Mouse (Mus musculus): Measurements from ENCODE around the gene Tmem222. TPM values are rescaled to one million over a fixed set of nuclear protein-coding genes. Genes with fewer than 3 reads are reported as not detected.
A peak's percentile ranks its signal among the peaks of the same experiment; 100 is the strongest.

Tmem222 gene
- polyA plus RNA-seq, 1 experiment, result 5.3 TPM

DNA sequence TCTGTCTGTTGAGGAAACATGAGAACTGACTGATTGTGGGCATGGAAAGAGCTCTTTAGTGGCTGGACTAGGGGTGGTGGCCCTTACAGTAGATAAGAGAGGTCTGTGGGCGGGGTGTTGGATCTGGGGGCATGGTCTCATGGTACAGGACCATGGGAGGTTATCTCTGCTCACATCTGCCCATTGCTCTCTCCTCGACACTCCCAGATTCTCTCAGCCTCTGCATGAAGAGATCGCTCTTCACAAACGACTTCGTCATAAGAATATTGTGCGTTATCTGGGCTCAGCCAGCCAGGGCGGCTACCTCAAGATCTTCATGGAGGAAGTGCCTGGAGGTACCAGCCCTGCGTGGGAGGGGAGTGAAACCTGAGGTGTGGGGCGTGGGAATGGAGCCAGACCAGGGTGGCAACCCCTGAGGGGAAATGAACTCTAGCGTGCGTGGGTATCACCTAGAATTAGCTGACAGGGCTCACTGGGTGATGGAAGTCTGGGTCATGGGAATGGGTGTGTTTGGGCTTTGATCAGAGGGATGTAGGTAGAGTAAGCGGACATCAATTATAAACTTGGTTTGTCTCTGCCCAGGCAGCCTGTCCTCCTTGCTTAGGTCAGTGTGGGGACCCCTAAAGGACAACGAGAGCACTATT lies 29.7 kb downstream of the Tmem222 start:
- peak; percentile 57 for TF ChIP-seq TAL1 (IDR thresholded peaks at IDR 0.05; ENCODE audit: low read length)
- peak; percentile 84 for TF ChIP-seq GATA1 (IDR thresholded peaks at IDR 0.05; ENCODE audit: low read length)
- peaks cover 2% of the 10 kb centered on the region; the same call in 1 of the 2 replicates for H3K9me3 ChIP-seq (ENCODE audit: control insufficient read depth, low read length)
- peaks cover 79% of the 10 kb centered on the region for H3K4me1 ChIP-seq (ENCODE audit: control insufficient read depth)
- peaks cover 47% of the 10 kb centered on the region for H3K27me3 ChIP-seq (ENCODE audit: control insufficient read depth)
- peak overlapping the region; percentile 45 for H3K4me3 ChIP-seq (replicated peaks)
- no peaks in the 10 kb centered on the region for H3K36me3 ChIP-seq (ENCODE audit: control insufficient read depth)

DNA sequence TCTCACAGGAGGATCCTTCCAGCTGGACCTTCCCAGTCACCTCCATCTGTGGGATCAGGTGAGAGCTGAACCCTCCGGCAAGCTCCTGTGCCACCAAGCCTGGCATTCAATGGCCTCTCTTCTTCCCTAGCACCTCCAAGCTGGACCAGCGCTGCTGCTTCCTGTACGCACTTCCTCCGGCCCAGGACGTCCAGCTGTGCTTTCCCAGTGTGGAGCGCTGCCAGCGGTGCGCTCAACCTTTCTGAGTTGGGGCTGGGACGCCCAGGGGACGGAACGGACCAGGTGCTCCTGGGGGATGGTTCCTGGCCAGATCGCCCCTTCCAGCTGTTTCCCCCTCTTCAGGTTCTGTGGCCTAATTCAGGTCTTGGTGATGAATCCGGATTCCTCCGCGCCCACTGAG lies 30.5 kb downstream of the Tmem222 start:
- Histone ChIP-seq H3K4me3 (replicated peaks) (peak overlapping the region; percentile 45), H3K27me3 (ENCODE audit: control insufficient read depth) (peaks cover 48% of the 10 kb centered on the region), H3K4me1 (ENCODE audit: control insufficient read depth) (peaks cover 87% of the 10 kb centered on the region), H3K36me3 (ENCODE audit: control insufficient read depth) (no peaks in the 10 kb centered on the region), H3K9me3 (ENCODE audit: control insufficient read depth, low read length) (peaks cover 2% of the 10 kb centered on the region; the same call in 1 of the 2 replicates)
- TF ChIP-seq GATA1 (IDR thresholded peaks at IDR 0.05; ENCODE audit: low read length) (no peak), TAL1 (IDR thresholded peaks at IDR 0.05; ENCODE audit: low read length) (no peak)

DNA sequence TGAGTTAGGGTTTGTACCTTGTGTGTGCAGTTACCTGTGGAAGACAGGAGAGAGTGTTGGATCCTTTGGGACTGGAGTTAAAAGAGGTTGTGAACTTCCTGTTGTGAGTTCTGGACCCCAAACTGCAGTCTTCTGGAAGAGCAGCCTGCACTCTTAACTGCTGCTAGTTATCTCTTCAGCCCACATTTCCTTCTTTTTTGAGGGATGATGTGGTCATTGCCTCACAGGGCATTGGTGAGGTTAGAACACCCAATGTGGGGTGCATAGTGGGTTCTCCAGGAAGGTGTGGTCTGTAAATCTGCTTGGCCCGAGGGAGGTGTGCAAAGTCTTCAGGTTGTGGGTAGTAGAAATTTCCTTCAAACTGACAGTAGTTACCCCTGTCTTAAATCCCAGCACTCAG lies 33.3 kb downstream of the Tmem222 start:
- H3K36me3 ChIP-seq (ENCODE audit: control insufficient read depth), result no peaks in the 10 kb centered on the region
- peaks cover 20% of the 10 kb centered on the region for H3K27me3 ChIP-seq (ENCODE audit: control insufficient read depth)

DNA sequence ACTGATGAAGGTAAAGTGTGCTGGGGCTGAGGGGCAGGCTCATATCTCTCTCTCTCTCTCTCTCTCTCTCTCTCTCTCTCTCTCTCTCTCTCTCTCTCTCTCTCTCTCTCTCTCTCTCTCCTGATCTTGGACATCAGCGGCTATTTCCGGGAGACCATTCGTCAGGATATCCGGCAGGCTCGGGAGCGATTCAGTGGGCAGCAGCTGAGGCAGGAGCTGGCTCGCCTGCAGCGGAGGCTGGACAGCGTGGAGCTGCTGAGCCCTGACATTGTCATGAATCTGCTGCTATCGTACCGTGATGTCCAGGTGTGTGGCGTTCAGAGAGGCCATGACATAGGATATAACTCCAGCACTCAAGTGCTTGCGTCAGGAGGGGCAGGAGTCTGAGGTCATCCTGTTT lies 34.1 kb downstream of the Tmem222 start:
- Histone ChIP-seq H3K4me3 (replicated peaks) (no peak overlapping the region), H3K36me3 (ENCODE audit: control insufficient read depth) (no peaks in the 10 kb centered on the region), H3K9me3 (ENCODE audit: control insufficient read depth, low read length) (no peaks in the 10 kb centered on the region), H3K4me1 (ENCODE audit: control insufficient read depth) (peaks cover 88% of the 10 kb centered on the region), H3K27me3 (ENCODE audit: control insufficient read depth) (peaks cover 19% of the 10 kb centered on the region)
- TF ChIP-seq GATA1 (IDR thresholded peaks at IDR 0.05; ENCODE audit: low read length), result no peak
- TF ChIP-seq TAL1 (IDR thresholded peaks at IDR 0.05; ENCODE audit: low read length), result no peak

More for the DNA sequence above, 33.3 kb downstream of the Tmem222 start:
- TF ChIP-seq GATA1 (IDR thresholded peaks at IDR 0.05; ENCODE audit: low read length) (no peak), TAL1 (IDR thresholded peaks at IDR 0.05; ENCODE audit: low read length) (no peak)
- Histone ChIP-seq H3K4me1 (ENCODE audit: control insufficient read depth) (peaks cover 89% of the 10 kb centered on the region), H3K4me3 (replicated peaks) (no peak overlapping the region), H3K9me3 (ENCODE audit: control insufficient read depth, low read length) (no peaks in the 10 kb centered on the region; the same call in 1 of the 2 replicates)

DNA sequence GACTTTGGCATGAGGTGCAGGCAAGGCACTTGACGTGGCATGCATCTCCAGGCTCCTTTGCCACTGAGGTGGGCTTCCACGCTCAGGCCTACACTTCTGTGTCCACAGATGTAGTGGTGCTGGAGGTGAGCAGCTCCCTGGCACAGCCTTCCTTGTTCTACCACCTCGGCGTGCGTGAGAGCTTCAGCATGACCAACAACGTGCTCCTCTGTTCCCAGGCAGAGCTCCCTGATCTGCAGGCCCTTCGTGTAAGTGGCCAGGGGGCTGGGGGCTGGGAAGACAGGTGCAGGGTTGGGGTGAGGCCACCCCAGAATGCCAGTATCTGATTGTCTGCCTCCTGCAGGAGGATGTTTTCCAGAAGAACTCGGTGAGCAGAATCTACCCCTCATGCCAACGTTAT lies 34.9 kb downstream of the Tmem222 start:
- no peaks in the 10 kb centered on the region for H3K9me3 ChIP-seq (ENCODE audit: control insufficient read depth, low read length)
- H3K4me1 ChIP-seq (ENCODE audit: control insufficient read depth), result peaks cover 84% of the 10 kb centered on the region
- H3K4me3 ChIP-seq (replicated peaks), result no peak overlapping the region
- no peaks in the 10 kb centered on the region for H3K36me3 ChIP-seq (ENCODE audit: control insufficient read depth)
- peaks cover 16% of the 10 kb centered on the region for H3K27me3 ChIP-seq (ENCODE audit: control insufficient read depth)
- no peak for TF ChIP-seq GATA1 (IDR thresholded peaks at IDR 0.05; ENCODE audit: low read length)
- no peak for TF ChIP-seq TAL1 (IDR thresholded peaks at IDR 0.05; ENCODE audit: low read length)

DNA sequence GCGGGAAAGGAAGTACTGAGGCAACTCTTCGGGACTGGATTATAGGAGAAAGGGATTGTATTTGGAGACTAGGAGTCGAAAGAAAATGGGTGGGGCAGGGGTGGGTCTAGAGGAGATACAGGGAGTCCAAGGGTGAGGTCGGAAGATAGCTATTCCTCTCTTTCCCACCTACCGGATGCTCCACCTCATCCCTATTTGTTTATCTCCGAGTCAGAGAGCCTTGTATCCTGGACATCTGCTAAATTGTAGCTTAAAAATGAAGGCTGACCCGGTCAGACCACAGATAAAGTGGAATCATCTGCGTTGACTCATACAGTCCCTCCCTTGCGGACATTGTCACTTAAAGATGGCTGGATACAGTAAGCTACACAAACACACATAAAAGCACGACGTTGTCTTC lies 35.7 kb downstream of the Tmem222 start:
- H3K27me3 ChIP-seq (ENCODE audit: control insufficient read depth), result peaks cover 11% of the 10 kb centered on the region

DNA sequence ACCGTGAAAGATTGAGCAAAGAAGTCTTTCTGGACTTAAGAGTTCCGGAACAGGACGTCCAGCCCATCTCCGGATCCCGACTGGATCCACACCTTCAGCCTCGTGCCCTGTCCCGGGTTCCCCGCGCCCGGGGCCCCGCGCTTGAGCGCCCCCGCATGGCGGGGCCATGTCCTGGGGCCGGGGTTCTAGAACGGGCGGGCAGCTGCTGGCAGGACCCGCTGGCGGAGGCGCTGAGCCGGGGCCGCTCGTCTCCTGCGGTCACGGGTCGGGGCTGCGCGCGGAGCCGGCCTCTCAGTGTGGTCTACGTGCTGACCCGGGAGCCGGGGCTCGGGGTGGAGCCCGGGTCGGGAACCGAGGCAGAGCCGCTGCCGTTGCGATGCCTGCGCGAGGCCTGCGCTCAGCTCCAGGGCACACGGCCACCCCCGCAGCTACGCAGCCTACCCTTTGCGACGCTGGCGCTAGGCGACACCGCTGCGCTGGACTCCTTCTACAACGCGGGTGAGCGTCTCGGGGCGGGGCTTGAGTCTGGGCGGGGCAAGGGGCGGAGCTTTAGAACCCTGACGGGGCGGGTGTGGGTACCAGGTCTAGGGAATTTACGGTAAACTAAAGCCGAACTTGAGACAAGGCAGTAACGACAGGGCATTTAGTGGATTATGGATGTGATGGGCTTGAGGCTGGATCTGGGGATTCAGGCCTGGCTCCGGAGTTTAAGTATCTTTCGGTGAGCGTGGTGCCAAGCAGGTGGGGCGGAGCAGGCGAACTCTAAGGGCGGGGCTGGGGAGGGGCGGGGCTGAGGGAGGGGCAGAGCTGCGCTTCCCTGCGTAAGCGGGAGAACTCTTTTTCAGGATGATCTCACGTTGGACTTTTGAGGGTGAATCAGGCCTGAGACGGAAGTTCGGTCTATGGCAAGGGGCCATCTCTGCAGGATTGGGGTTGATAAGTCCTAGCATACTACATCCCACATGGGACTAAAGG lies 36.4 kb downstream of the Tmem222 start:
- Histone ChIP-seq H3K36me3 (ENCODE audit: control insufficient read depth) (no peaks in the 10 kb centered on the region), H3K4me3 (replicated peaks) (peak overlapping the region; percentile 78), H3K9me3 (ENCODE audit: control insufficient read depth, low read length) (no peaks in the 10 kb centered on the region), H3K4me1 (ENCODE audit: control insufficient read depth) (peaks cover 70% of the 10 kb centered on the region), H3K27me3 (ENCODE audit: control insufficient read depth) (peaks cover 10% of the 10 kb centered on the region)
- no peak for TF ChIP-seq TAL1 (IDR thresholded peaks at IDR 0.05; ENCODE audit: low read length)
- TF ChIP-seq GATA1 (IDR thresholded peaks at IDR 0.05; ENCODE audit: low read length), result no peak

More for the DNA sequence above, 35.7 kb downstream of the Tmem222 start:
- peak overlapping the region; percentile 78 for H3K4me3 ChIP-seq (replicated peaks)
- H3K36me3 ChIP-seq (ENCODE audit: control insufficient read depth), result no peaks in the 10 kb centered on the region
- no peaks in the 10 kb centered on the region for H3K9me3 ChIP-seq (ENCODE audit: control insufficient read depth, low read length)
- no peak for TF ChIP-seq TAL1 (IDR thresholded peaks at IDR 0.05; ENCODE audit: low read length)
- TF ChIP-seq GATA1 (IDR thresholded peaks at IDR 0.05; ENCODE audit: low read length), result no peak
- peaks cover 76% of the 10 kb centered on the region for H3K4me1 ChIP-seq (ENCODE audit: control insufficient read depth)

DNA sequence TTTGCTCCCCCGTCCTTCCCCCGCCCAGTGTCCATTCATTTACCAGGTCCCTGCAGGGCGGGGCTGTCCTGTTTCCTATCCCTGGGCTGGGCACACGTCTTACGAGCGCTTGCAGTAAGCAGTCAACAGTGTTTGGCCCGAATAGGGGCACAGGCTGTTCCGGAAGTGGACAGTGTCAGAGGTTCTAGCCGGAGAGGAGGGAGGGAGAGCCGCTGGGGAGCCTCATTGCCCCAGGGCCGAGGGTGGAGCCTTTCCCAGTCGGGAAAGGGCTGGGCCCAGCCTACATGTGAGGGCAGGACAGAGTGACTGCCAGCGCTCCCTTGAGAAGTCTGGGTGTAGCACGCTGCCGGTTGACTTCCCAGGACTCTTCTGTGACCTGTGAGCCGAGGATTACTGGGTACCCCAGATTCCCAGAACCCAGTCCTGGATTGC lies 37.1 kb downstream of the Tmem222 start, which contains the start of gene Map3k6:
Gene Map3k6, plus strand, starts transcription at position 329 of the 432 bp plus-strand sequence.
- H3K36me3 ChIP-seq (ENCODE audit: control insufficient read depth), result no peaks in the 10 kb centered on the region
- H3K27me3 ChIP-seq (ENCODE audit: control insufficient read depth), result peaks cover 12% of the 10 kb centered on the region
- no peak for TF ChIP-seq GATA1 (IDR thresholded peaks at IDR 0.05; ENCODE audit: low read length)
- no peaks in the 10 kb centered on the region for H3K9me3 ChIP-seq (ENCODE audit: control insufficient read depth, low read length)
- H3K4me1 ChIP-seq (ENCODE audit: control insufficient read depth), result peaks cover 63% of the 10 kb centered on the region
- peak within 1 kb of the TSS; percentile 78 for H3K4me3 ChIP-seq (replicated peaks)

DNA sequence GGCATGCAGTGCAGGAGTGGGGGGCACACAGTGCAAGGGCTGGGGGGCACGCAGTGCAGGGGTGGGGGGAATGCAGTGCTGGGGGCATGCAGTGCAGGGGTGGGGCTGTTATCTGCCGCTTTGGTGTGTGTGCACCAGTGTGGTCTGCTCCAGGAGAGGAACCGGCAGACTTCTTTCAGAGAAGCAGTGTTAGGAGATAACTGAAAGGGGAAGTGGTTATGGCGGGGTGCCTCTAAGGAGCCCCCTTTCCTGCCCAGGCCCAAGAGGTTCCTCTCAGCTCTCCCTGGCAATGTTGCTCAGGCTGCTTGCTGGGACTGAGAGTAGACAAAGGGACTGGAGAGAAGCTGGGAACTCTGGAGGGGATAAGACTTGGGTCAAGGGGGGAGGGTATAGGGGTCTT lies 39.7 kb downstream of the Tmem222 start:
- Histone ChIP-seq H3K4me1 (ENCODE audit: control insufficient read depth) (peaks cover 39% of the 10 kb centered on the region), H3K36me3 (ENCODE audit: control insufficient read depth) (no peaks in the 10 kb centered on the region), H3K4me3 (replicated peaks) (no peak overlapping the region), H3K9me3 (ENCODE audit: control insufficient read depth, low read length) (no peaks in the 10 kb centered on the region), H3K27me3 (ENCODE audit: control insufficient read depth) (peaks cover 7% of the 10 kb centered on the region)
- TF ChIP-seq TAL1 (IDR thresholded peaks at IDR 0.05; ENCODE audit: low read length) (no peak), GATA1 (IDR thresholded peaks at IDR 0.05; ENCODE audit: low read length) (no peak)

Measured in erythroblast, embryonic 14.5 days (primary cell).